Mouse (Mus musculus) stomach, postnatal 0 days (tissue): ENCODE data around the gene Gls2. TPM values are rescaled to one million over a fixed set of nuclear protein-coding genes. Genes with fewer than 3 reads are reported as not detected.
"Not testable (repeated sequence)": the region's sequence is repeated elsewhere in the genome, so short reads cannot be mapped to it uniquely, and the experiment has no call there.

Source experiments
- ATAC-seq: fragments of 200-750 bp; cut with Nextera tagmentation; 2 replicates; pipeline ENCODE4 v1.8.0; 2017; ENCODE audit not compliant: low FRiP score, low TSS enrichment
- DNase-seq: peaks from one replicate; pipeline ENCODE4 v3.0.0-alpha.2; 2016; ENCODE audit warnings: low spot score
- H3K27ac ChIP-seq: fragments of 300-500 bp; sonication (generic); replicated peaks from 2 replicates; pipeline ENCODE4 v1.5.1; 2014; ENCODE audit warnings: mild to moderate bottlenecking, control low read depth
- H3K27me3 ChIP-seq: fragments of 300-500 bp; sonication (generic); 2 replicates; pipeline ENCODE4 v1.6.1; 2014; ENCODE audit warnings: low read length; ENCODE audit not compliant: control insufficient read depth, insufficient read depth
- H3K36me3 ChIP-seq: fragments of 300-500 bp; sonication (generic); 2 replicates; pipeline ENCODE4 v1.6.1; 2014; ENCODE audit warnings: low read length, mixed read lengths; ENCODE audit not compliant: control insufficient read depth, insufficient read depth
- H3K4me1 ChIP-seq: fragments of 300-500 bp; sonication (generic); replicated peaks from 2 replicates; pipeline ENCODE4 v1.6.1; 2014; ENCODE audit warnings: antibody characterized with exemption; ENCODE audit not compliant: control insufficient read depth, insufficient read depth
- H3K4me2 ChIP-seq: fragments of 300-500 bp; sonication (generic); replicated peaks from 2 replicates; pipeline ENCODE4 v1.6.1; 2014; ENCODE audit warnings: low read depth, mild to moderate bottlenecking, control low read depth, moderate library complexity
- H3K4me3 ChIP-seq: fragments of 300-500 bp; sonication (generic); 2 replicates; pipeline ENCODE4 v1.5.1; 2014; ENCODE audit warnings: low read depth, low read length, control low read depth
- H3K9ac ChIP-seq: fragments of 300-500 bp; sonication (generic); 2 replicates; pipeline ENCODE4 v1.6.1; 2014; ENCODE audit warnings: mild to moderate bottlenecking, low read length, control low read depth, mixed read lengths
- H3K9me3 ChIP-seq: fragments of 300-500 bp; sonication (generic); 2 replicates; pipeline ENCODE4 v1.6.1; 2016; ENCODE audit warnings: low read length; ENCODE audit not compliant: control insufficient read depth
- CTCF ChIP-seq: IDR thresholded peaks from 2 replicates; pipeline ENCODE4 v1.5.1; 2016; ENCODE audit warnings: antibody characterized with exemption, low read depth, mild to moderate bottlenecking, moderate library complexity
- EP300 ChIP-seq: optimal IDR thresholded peaks from 2 replicates; pipeline ENCODE3; 2016; ENCODE audit warnings: antibody characterized with exemption
- WGBS: fragments of 180-500 bp; shearing (Covaris S2); extraction: QIAGEN DNeasy Blood & Tissue Kit; methylation state at CpG from one replicate; pipeline ENCODE4 v1.1.7; 2014; 5-methylcytosine and 5-hydroxymethylcytosine counted together
- polyA plus RNA-seq: library from polyadenylated mRNA; unstranded; fragments of >200 nt; fragmentation: Nextera tagmentation; extraction: Ambion mirVana; gene quantifications from 2 replicates; pipeline ENCODE4 v1.2.1, GENCODE M21; 2015

The Gls2 gene
- polyA plus RNA-seq, 1 experiment from 2014 or later = 0.53 TPM

- no peaks in the 10 kb centered on the region for H3K27me3 ChIP-seq
- peaks cover 3% of the 10 kb centered on the region; the same call in 1 of the 2 replicates for H3K4me1 ChIP-seq
- ATAC-seq (no peak), DNase-seq (peak; percentile 45)
- no peaks in the 10 kb centered on the region for H3K9me3 ChIP-seq
- TF ChIP-seq CTCF (no peak), EP300 (no peak)
- H3K9ac ChIP-seq = no peak overlapping the region
- WGBS = 52% methylated on average over 3 of the region's 3 CpGs
- no peak overlapping the region for H3K4me2 ChIP-seq
- peak overlapping the region; percentile 18; the same call in 1 of the 2 replicates for H3K27ac ChIP-seq
- no peak overlapping the region for H3K4me3 ChIP-seq
- no peaks in the 10 kb centered on the region for H3K36me3 ChIP-seq
Measured at GRCm38 (mm10) chr10:128153978-128154377, 40.3 kb upstream of the Gls2 start.

GRCm38 (mm10) chr10:128165726-128166125, 28.5 kb upstream of the Gls2 start:
- H3K9ac ChIP-seq, H3K9me3 ChIP-seq, ATAC-seq, H3K27me3 ChIP-seq, H3K4me3 ChIP-seq, H3K27ac ChIP-seq, H3K4me2 ChIP-seq, H3K4me1 ChIP-seq, H3K36me3 ChIP-seq, DNase-seq: not testable (repeated sequence)
- 54% methylated on average over 2 of the region's 3 CpGs for WGBS

- Histone ChIP-seq H3K4me1 (no peaks in the 10 kb centered on the region), H3K36me3 (no peaks in the 10 kb centered on the region), H3K9me3 (no peaks in the 10 kb centered on the region), H3K4me3 (no peak overlapping the region), H3K27ac (0 out of 2 replicates have a peak overlapping the region, but pooled peaks have one; percentile 13), H3K27me3 (no peaks in the 10 kb centered on the region), H3K4me2 (no peak overlapping the region), H3K9ac (no peak overlapping the region)
- no peak for TF ChIP-seq CTCF
- no peak for TF ChIP-seq EP300
- DNase-seq (no peak), ATAC-seq (no peak)
- WGBS = 28% methylated on average over 6 of the region's 6 CpGs
Measured at GRCm38 (mm10) chr10:128167091-128167490, 27.2 kb upstream of the Gls2 start.

DNA sequence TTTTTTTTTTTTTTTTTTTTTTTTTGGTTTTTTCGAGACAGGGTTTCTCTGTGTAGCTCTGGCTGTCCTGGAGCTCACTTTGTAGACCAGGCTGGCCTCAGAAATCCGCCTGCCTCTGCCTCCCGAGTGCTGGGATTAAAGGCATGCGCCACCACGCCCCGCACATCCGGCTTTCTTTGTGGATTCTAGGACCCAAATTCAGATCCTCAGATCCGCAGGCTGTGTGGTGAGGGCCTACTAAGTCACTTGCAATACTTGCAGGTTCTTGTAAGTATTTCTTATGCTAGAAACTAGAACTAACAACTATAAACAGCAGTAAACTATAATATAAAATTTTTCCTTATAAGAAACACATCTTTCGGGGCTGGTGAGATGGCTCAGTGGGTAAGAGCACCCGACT, 22.9 kb upstream of the Gls2 start:
- not testable (repeated sequence) for H3K9ac ChIP-seq, H3K4me1 ChIP-seq, ATAC-seq, H3K4me3 ChIP-seq, H3K27me3 ChIP-seq, DNase-seq, H3K27ac ChIP-seq, H3K9me3 ChIP-seq, H3K4me2 ChIP-seq, H3K36me3 ChIP-seq
- 96% methylated on average over 10 of the region's 10 CpGs for WGBS

GRCm38 (mm10) chr10:128175302-128175701, 19.0 kb upstream of the Gls2 start:
- peak overlapping the region; percentile 70 for H3K4me2 ChIP-seq
- peak overlapping the region; percentile 47 for H3K4me3 ChIP-seq
- ATAC-seq (no peak), DNase-seq (no peak)
- no peaks in the 10 kb centered on the region for H3K27me3 ChIP-seq
- TF ChIP-seq EP300 (no peak), CTCF (no peak)
- H3K27ac ChIP-seq = peak overlapping the region; percentile 79; the same call in 1 of the 2 replicates
- H3K9me3 ChIP-seq = no peaks in the 10 kb centered on the region
- no peaks in the 10 kb centered on the region for H3K4me1 ChIP-seq
- H3K36me3 ChIP-seq = no peaks in the 10 kb centered on the region
- peak overlapping the region; percentile 48 for H3K9ac ChIP-seq
- 6% methylated on average over 3 of the region's 3 CpGs for WGBS

GRCm38 (mm10) chr10:128175996-128176755, 18.1 kb upstream of the Gls2 start:
- ATAC-seq = peak; percentile 91
- no peaks in the 10 kb centered on the region for H3K4me1 ChIP-seq
- DNase-seq = peak; percentile 82

More at GRCm38 (mm10) chr10:128175996-128176755, 18.1 kb upstream of the Gls2 start:
- Histone ChIP-seq H3K27me3 (no peaks in the 10 kb centered on the region), H3K9me3 (no peaks in the 10 kb centered on the region), H3K9ac (peak overlapping the region; percentile 48), H3K36me3 (no peaks in the 10 kb centered on the region), H3K27ac (peak overlapping the region; percentile 79), H3K4me3 (peak overlapping the region; percentile 47), H3K4me2 (peak overlapping the region; percentile 70)
- no peak for TF ChIP-seq EP300
- no peak for TF ChIP-seq CTCF
- under 1% methylated on average over 17 of the region's 17 CpGs for WGBS
